Mouse (Mus musculus): ENCODE results near the gene AL732309.1.

- TF ChIP-seq POLR2A (IDR thresholded peaks at IDR 0.05; ENCODE audit: insufficient read depth, low read length) (no peak), CTCF (IDR thresholded peaks at IDR 0.05; ENCODE audit: low read depth, low read length) (no peak), EP300 (IDR thresholded peaks at IDR 0.05; ENCODE audit: insufficient read depth, low read depth, low read length) (no peak)
These were observed 17.6 kb downstream of the AL732309.1 start for GRCm38 (mm10) chr2:25228995-25229530.
